Mouse (Mus musculus) embryo, embryonic 11 days (tissue): Measurements from ENCODE around the gene Fam155a.
A peak's percentile ranks its signal among the peaks of the same experiment; 100 is the strongest.

Experiments
- DNase-seq: peaks from one replicate; pipeline ENCODE4 v3.0.0-alpha.2; 2015

The Fam155a gene

DNA sequence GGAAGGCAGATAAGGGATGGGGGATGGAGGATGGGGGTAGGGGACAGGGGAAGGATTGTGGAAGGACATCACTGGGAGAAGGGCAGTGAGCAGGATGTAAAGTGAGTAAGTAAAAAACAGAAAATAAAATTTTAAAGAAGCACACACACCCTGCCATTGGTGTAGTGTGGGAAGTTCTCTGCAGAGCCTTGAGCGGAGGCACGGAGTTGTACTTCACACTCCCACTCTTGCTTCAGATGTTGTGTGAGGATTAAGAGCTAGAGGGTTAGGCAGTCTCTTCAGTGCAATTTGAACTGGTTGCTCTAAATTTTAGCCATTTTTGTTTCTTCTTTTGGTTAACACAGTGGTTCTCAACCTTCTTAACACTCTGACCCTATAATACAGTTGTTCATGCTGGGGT is 114.1 kb downstream of the Fam155a start:
- DNase-seq = no peak

- DNase-seq = no peak
Measured at GRCm38 (mm10) chr8:9654826-9655225, 116.1 kb downstream of the Fam155a start.

GRCm38 (mm10) chr8:9653643-9654042 is 117.3 kb downstream of the Fam155a start:
- no peak for DNase-seq

DNA sequence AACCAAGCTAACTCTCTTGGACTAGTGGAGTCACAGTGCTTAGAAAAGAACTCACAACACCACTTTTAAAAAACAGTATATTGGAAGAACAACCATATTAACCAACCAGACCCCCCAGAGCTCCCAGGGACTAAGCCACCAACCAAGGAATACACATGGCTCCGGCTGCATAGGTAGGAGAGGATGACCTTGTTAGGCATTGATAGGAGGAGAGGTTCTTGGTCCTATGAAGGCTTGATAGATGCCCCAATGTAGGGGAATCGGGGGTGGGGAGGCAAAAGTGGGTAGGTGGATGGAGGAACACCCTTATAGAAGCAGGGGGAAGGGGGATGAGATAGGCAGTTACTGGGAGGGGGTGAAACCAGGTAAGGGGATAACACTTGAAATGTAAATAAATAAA is 132.8 kb downstream of the Fam155a start:
- no peak for DNase-seq

DNA sequence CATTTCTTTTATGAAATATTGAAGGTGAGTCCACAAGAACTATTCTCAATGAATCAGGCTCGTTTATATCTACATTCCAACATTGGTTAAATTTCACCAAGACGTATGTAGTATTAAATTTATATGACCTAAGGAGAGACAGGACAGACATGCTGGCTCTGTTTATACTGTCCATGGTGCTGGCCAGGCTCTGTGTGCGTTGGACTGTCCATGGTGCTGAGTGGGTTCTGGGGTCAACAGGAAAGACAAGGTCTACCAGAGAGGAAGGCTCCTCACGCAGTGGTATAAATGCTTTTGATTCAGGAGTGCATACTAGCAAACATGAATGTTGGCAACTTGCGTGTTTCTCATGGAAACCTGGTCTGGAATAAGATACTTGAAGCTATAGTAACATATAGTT is 135.7 kb downstream of the Fam155a start:
- DNase-seq = peak; percentile 63

DNA sequence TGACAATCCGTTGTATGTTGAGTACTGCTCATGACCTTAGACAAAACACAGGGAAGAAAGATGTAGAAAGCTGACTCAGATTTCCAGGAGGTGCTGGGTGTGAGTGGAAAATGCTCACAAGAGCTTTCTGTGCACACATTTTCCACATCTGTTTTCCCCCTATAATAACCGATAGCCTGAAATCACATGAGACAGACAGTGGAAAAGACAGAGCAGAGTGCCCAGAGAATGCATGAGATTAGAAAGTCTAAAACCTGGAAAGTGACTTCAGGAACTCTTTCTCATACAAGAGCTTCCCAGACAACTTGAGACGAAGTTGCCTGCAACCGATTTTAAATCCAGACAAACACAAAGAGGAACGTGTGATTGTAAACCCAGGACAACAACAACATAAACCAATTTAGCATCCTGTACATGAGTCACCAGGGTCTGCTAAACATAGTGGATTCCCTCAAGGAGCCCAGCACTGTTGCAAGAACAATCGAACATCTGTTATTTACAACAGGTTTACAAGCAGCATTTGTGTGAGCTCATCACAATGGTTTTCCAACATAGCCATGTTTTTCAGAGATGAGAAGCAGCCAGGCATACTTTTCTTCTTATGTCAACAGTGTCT is 163.8 kb downstream of the Fam155a start:
- no peak for DNase-seq

DNA sequence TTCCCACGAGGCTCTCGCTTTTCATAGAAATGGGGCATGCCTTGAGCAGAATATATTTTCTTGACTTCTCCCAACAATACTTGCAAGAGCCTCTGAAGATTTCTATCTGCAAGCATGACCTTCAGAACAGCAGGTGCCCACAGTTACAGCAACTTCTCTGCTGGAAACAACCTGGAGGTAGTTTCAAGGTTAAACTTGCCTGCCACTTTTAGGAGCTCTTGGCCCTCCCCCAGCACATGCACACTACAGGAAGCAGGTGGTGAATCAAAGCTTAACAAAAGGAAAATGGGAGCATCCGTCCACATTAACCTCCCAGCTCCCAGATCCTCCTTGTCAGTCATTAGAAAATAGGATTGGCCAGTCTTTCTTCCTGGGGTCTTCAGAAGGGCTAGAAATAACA is 175.0 kb downstream of the Fam155a start:
- no peak for DNase-seq

GRCm38 (mm10) chr8:9581836-9582235 is 189.1 kb downstream of the Fam155a start:
- no peak for DNase-seq

- DNase-seq = peak; percentile 71
Measured at GRCm38 (mm10) chr8:9580192-9580591, 190.8 kb downstream of the Fam155a start.

GRCm38 (mm10) chr8:9571977-9572376 is 199.0 kb downstream of the Fam155a start:
- DNase-seq = no peak

DNA sequence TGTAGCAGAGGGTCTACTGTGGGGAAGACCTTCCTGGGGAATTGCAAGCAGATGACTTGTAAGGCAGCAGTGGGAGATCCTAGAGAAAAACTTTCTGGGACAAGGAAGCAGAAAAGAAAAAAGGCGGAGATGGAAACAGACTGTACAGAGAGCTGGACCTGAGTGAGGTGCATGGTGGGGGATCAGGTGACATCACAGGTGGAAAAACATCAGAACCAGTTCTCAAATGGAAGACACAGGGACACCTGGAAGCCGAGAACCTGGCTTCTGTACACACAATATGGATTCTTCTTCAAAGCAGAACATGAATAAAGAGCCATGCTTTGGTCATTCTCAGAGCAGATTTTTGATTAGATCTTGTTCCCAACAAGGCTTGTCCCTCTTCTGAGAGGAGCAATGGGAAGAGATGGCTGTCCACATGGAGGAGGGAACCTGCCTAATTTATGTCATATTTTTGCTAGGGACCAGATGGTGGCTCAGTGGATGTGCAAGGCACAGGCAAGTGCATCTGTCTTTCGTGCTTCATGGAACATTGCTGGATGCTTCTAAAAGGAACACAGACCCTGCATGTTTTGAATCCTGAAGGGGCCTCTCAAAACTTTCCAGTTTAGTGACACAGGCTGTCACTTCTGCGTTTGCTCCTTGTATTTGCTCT is 201.3 kb downstream of the Fam155a start:
- no peak for DNase-seq

GRCm38 (mm10) chr8:9549199-9549598 is 221.8 kb downstream of the Fam155a start:
- DNase-seq = no peak

DNA sequence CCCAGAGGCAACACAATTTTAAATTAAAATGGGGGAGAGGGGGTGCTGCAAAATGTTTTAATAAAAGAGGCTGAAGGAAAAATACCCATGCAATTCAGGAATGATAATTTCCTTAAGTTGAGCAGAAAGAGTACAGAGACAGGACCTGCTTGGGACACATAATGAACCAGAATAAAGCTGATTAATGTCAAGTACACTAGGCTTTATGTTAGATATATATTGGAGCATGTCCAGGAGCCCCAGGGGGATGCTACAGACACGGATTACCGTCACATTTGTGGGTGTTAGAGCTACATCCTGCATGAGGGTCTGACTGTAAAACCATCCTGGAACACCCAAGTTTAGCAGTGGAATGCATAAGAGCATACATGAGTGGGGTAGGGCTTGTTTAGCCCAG is 223.4 kb downstream of the Fam155a start:
- DNase-seq = no peak

GRCm38 (mm10) chr8:9546919-9547557 is 223.9 kb downstream of the Fam155a start:
- no peak for DNase-seq

GRCm38 (mm10) chr8:9546429-9546828 is 224.5 kb downstream of the Fam155a start:
- DNase-seq = no peak

DNA sequence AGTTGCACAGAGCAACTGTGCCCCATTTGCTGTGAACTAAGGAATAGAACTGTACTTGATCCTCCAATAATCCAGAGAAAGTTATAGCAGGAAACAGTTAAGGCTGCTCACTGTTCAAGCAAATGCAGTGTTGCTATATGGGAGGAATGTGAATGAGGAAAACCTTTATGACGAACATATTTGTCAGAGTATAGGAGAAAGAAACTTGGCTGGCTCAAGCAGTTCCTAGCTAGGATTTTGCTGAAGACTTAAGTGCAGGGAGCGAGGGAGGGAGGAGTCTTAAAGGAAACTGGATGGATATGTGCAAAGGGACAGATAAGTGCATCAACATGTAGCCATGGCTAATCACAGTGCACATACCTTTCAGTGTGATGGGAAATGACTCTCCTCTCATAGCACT is 225.3 kb downstream of the Fam155a start:
- no peak for DNase-seq

DNA sequence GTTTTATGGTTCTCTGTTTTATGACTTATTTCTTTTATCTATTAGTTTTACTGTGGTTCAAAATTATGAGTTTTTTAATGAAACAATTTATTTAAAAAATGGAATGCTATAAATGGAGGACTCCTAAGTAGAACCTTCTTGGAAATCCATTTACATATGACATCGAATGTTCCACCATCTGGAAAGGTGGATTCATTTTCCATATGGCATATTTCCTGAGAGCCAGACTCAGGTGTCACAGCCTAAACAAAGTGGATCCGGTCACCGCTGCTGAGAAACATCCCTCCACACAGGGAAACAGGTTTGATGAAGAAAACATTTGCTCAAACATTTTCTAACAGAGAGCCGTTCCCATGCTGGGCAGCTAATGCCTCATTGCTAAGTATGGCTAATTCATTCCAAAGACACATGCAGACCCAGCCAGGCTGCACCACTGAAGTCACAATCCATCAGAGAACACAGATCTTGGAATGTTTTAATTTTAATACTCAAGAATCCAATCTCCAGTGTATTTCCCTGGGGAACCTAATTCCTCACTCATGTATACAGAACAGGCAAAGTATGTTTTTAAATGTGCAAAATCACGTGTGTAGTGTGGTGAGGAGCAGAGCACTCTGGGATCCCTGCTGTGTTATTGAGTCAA is 235.1 kb downstream of the Fam155a start:
- DNase-seq = no peak

DNA sequence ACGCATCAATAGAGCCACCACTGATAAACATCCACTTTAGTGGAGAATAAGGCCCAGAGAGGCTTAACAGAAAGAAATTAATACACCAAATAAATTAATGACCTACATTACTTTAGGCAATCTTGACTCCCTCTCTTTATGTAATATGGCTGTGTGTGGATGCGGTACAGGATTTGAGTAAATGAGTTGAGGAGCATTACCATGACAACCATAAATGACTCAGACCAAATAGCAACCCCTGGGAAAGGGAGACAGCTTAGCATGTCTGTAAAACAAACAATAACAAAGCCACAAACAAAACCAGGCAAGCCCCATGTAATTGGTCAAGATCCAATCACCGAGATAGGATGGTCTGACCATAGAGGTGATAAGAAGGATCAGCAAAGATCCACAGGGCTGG is 244.4 kb downstream of the Fam155a start:
- no peak for DNase-seq

DNA sequence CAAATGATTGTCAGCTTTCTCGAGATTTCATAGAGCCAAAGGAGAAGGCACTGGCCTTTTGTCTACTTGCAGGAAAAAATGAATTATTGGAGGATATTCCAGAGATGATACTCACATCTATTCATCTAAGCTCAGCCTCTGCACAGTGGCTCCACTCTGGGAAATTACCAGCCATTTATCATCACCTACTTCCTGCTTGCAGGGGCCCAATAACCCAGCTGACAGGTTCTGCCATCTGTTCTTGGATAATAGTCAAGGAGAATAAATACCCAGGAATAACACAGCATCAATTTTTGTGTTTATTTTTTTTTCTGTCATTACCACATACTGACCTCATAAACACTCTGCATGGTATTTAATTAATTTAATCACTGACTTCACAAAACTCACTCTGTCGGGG is 249.4 kb downstream of the Fam155a start:
- DNase-seq = no peak

DNA sequence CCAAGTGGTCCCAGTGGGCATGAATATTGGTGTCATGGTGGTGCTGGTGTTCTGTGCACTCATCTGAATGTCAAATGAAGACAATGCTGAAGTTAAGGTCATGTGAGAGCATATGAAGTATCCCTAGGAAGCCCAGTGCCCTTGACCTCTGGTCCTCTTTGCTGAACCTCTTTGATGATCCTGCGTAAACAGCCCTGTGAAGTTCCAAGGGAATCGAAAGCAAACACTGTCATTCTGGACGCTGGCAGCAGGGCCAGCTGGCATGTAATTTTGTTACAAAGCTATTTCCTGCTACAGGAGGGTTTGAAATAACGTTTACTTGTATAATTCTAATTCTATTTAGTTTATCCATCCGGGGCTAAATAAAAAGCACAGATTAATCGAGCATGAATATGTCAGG is 270.2 kb downstream of the Fam155a start:
- peak; percentile 13 for DNase-seq

DNA sequence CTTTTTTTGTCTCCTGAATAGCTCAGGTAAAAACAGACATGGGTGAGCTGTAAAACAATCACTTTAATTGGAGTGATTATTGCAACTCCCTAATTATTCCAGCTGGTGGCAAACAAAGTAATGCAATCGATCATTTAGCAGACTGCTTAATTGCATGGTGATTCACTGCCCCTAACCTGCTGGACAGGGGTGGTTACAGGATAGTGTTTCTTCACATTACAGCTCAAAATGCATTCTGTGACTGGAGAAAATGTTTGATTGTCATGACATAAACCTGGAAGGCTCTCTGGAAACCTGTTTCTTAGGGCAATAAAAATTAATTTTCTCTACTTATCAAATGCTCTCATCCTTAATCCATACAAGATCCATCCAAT is 276.7 kb downstream of the Fam155a start:
- no peak for DNase-seq

DNA sequence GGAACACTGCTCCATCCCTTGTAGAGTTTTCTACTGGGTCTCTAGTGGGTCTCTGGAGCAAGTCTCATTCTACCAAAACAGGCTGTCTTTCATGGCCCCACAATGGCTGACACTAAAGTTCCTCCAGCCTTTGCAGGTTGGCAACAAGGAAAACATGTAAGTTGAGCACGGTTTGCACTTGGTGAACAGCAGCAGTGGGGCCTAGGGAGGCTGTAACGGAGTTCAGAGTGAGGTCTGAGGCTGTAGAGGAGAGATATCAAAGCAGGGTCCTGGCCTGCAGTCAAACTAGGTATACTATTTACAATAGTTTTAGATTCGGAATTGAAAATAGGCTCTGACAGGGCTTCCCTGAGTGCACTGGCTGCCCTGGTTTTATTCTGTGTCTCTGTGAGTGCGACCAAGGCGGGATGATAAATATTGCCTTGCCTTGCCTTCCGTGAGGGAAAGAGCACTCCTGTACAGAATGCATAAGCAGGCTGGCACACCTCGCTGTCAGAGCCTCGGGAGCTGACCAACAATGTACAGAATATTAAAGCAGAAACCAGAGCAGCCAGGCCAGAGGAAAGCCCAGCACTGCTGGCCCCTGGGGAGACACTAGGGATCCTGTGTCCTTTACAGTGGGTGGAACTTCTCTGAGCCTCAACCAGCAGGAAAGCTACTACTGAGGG is 277.3 kb downstream of the Fam155a start:
- peak; percentile 7 for DNase-seq

DNA sequence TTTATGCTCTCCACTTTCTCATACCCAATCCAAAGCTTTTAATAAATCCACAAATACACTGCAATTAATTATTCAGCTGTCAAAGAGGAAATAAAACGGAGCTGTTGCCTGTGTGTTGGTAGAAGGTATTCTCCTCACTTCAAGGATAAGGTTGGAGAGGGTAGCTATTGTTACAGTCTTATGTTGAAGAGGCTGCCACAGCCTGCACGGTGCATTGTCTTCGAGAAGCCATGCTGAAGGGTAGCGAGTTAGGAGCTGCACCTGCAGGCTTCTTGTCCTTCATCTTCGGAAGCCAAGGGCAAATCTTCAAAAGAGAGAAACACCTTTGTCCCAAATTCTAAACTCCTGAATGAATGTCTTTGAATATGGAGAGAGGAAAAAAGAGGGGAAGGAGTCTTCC is 288.4 kb downstream of the Fam155a start:
- DNase-seq = no peak

- DNase-seq = no peak
Measured at GRCm38 (mm10) chr8:9471290-9471689, 299.7 kb downstream of the Fam155a start.
